8 mouse cellular contexts compared by ENCODE assay signal in the genomic region with DNA sequence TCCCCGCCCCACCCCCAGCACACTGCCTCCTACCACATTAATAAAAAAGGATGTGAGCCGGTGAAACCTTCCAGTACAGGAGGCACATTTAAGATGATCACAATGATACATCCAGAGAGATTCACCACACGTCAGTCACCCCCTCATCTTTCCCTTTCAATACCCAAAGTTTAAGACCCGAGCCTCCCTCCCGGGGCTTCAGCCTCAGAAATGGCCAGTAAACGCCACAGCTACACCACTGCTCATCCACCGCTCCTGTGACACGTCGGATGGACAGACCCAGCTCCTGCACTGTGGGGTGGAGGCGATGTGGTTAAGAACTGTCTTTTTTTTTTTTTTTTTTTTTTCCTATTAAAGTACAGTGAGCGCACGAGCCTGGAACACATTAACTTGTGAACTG. TPM values are rescaled to one million over a fixed set of nuclear protein-coding genes. Genes with fewer than 3 reads are reported as not detected.
DNase-seq lines count a peak whose midpoint lies in the region; ATAC-seq and TF ChIP-seq lines count a peak whose summit lies in the region.

No protein-coding gene starts in this region.

- DNase-seq in adrenal gland, postnatal 14 days = peak; percentile 41
- DNase-seq in adrenal gland, postnatal 25 days = no peak
- peak; percentile 30 for DNase-seq in forebrain, embryonic 10.5 days (ENCODE audit: extremely low spot score, low spot score)
- DNase-seq in limb, embryonic 14.5 days (ENCODE audit: low spot score) = no peak
- DNase-seq in right cerebral cortex, adult 2 months (ENCODE audit: low spot score in 2 of 2) = no peak

- 6% methylated on average over 12 of the region's 12 CpGs for WGBS in forebrain, embryonic 10.5 days
- WGBS in limb, embryonic 14.5 days = 6% methylated on average over 12 of the region's 12 CpGs
- 7% methylated on average over 12 of the region's 12 CpGs for WGBS in neural tube, embryonic 14.5 days

- peaks cover 56% of the 10 kb centered on the region for H3K79me2 ChIP-seq in C2C12 (ENCODE audit: control insufficient read depth, insufficient read depth)

- H3K9me3 ChIP-seq in forebrain, embryonic 10.5 days = no peaks in the 10 kb centered on the region
- no peaks in the 10 kb centered on the region for H3K9me3 ChIP-seq in limb, embryonic 14.5 days (ENCODE audit: control insufficient read depth, low read length)
- no peaks in the 10 kb centered on the region for H3K9me3 ChIP-seq in neural tube, embryonic 14.5 days (ENCODE audit: control insufficient read depth, low read length)

- H3ac ChIP-seq in C2C12 (ENCODE audit: control insufficient read depth, insufficient read length, low read depth) = peak overlapping the region; percentile 85

- peaks cover 25% of the 10 kb centered on the region for H3K36me3 ChIP-seq in C2C12 (ENCODE audit: control insufficient read depth, insufficient read depth)
- H3K36me3 ChIP-seq in forebrain, embryonic 10.5 days (replicated peaks) = no peaks in the 10 kb centered on the region
- H3K36me3 ChIP-seq in limb, embryonic 14.5 days (ENCODE audit: control insufficient read depth, insufficient read depth, low read length) = peaks cover 5% of the 10 kb centered on the region; the same call in 1 of the 2 replicates
- H3K36me3 ChIP-seq in neural tube, embryonic 14.5 days (ENCODE audit: control insufficient read depth, insufficient read depth, low read length) = no peaks in the 10 kb centered on the region

- peak overlapping the region; percentile 80 for H3K9ac ChIP-seq in limb, embryonic 14.5 days (ENCODE audit: low read depth, low read length, severe bottlenecking)
- peak overlapping the region; percentile 69 for H3K9ac ChIP-seq in neural tube, embryonic 14.5 days (replicated peaks; ENCODE audit: low read depth, low read length)

- H3K27me3 ChIP-seq in C2C12 (ENCODE audit: control insufficient read depth, insufficient read depth, insufficient read length) = no peaks in the 10 kb centered on the region
- H3K27me3 ChIP-seq in forebrain, embryonic 10.5 days (ENCODE audit: poor library complexity, severe bottlenecking) = peaks cover 30% of the 10 kb centered on the region
- H3K27me3 ChIP-seq in limb, embryonic 14.5 days (ENCODE audit: control insufficient read depth, insufficient read depth, low read length) = no peaks in the 10 kb centered on the region
- H3K27me3 ChIP-seq in neural tube, embryonic 14.5 days (ENCODE audit: control insufficient read depth, insufficient read depth, low read length) = no peaks in the 10 kb centered on the region

- H3K4me2 ChIP-seq in limb, embryonic 14.5 days (replicated peaks; ENCODE audit: low read depth, low read length, severe bottlenecking) = peak overlapping the region; percentile 74
- H3K4me2 ChIP-seq in neural tube, embryonic 14.5 days (ENCODE audit: low read depth, low read length) = peak overlapping the region; percentile 88

- peak overlapping the region; percentile 64 for H3K4me3 ChIP-seq in C2C12 (ENCODE audit: insufficient read depth, poor library complexity, severe bottlenecking)
- H3K4me3 ChIP-seq in forebrain, embryonic 10.5 days = peak overlapping the region; percentile 76
- H3K4me3 ChIP-seq in limb, embryonic 14.5 days (replicated peaks; ENCODE audit: low read length) = peak overlapping the region; percentile 71
- H3K4me3 ChIP-seq in neural tube, embryonic 14.5 days (ENCODE audit: low read depth, low read length) = peak overlapping the region; percentile 55

- no peak for TF ChIP-seq CTCF in C2C12 (IDR thresholded peaks at IDR 0.05; ENCODE audit: control insufficient read depth, insufficient read depth, insufficient read length)

- peaks cover 27% of the 10 kb centered on the region for H3K4me1 ChIP-seq in forebrain, embryonic 10.5 days
- peaks cover 9% of the 10 kb centered on the region for H3K4me1 ChIP-seq in limb, embryonic 14.5 days (ENCODE audit: control insufficient read depth, insufficient read depth, low read length)
- peaks cover 12% of the 10 kb centered on the region; the same call in 1 of the 2 replicates for H3K4me1 ChIP-seq in neural tube, embryonic 14.5 days (ENCODE audit: control insufficient read depth, insufficient read depth, low read length)

- H3K27ac ChIP-seq in forebrain, embryonic 10.5 days = peak overlapping the region; percentile 90
- peak overlapping the region; percentile 94; the same call in 1 of the 2 replicates for H3K27ac ChIP-seq in limb, embryonic 14.5 days (replicated peaks; ENCODE audit: low read depth, low read length)
- H3K27ac ChIP-seq in neural tube, embryonic 14.5 days (ENCODE audit: low read depth, low read length) = no peak overlapping the region

- ATAC-seq in limb, embryonic 14.5 days (ENCODE audit: low FRiP score, low read depth) = peak; percentile 25
- ATAC-seq in neural tube, embryonic 14.5 days (ENCODE audit: low read depth) = no peak
- no peak for ATAC-seq in monocyte, adult 5-6 weeks (replicated peaks; ENCODE audit: insufficient number of reproducible peaks, low FRiP score, low TSS enrichment, poor library complexity, severe bottlenecking)

- H3K79me3 ChIP-seq in C2C12 (ENCODE audit: low read depth) = peaks cover 47% of the 10 kb centered on the region

- no peak for TF ChIP-seq POLR2A in limb, embryonic 14.5 days (IDR thresholded peaks at IDR 0.05; ENCODE audit: borderline replicate concordance, extremely low read depth, insufficient read depth, insufficient read length)

TF ChIP-seq in C2C12, 6 proteins besides CTCF, POLR2A, EP300 and RAD21:
- TF ChIP-seq CEBPB (IDR thresholded peaks at IDR 0.05; ENCODE audit: low read depth) (no peak), MYOG (IDR thresholded peaks at IDR 0.05; ENCODE audit: control insufficient read depth, extremely low read depth, insufficient read length) (no peak), FOSL1 (IDR thresholded peaks at IDR 0.05; ENCODE audit: insufficient read depth, low read length, poor library complexity, severe bottlenecking) (no peak), MYOD1 (IDR thresholded peaks at IDR 0.05; ENCODE audit: control insufficient read depth, insufficient read length, low read depth) (no peak), USF1 (IDR thresholded peaks at IDR 0.05; ENCODE audit: low read depth) (no peak), MAX (IDR thresholded peaks at IDR 0.05) (no peak)

RNA-seq across cellular contexts. Expression of gene Arhgap31, which starts 1.0 kb away (rescaled TPM):
- 34.8 and 37.5 TPM in 2 replicates for total RNA-seq in adrenal gland, postnatal 14 days (2021)
- 26.1 and 28.4 TPM in 2 replicates for total RNA-seq in adrenal gland, postnatal 25 days (2021)
- 15.7 TPM for polyA plus RNA-seq in C2C12 (2012; fragmentation: generic; extraction: Trizol)
- 7.3 and 7.4 TPM in 2 replicates for polyA plus RNA-seq in forebrain, embryonic 10.5 days (2016; fragmentation: Nextera tagmentation; extraction: Ambion mirVana)
- 15.0 and 15.3 TPM in 2 replicates for polyA plus RNA-seq in limb, embryonic 14.5 days (2012; rRNA removed)
- 18.1 and 20.3 TPM in 2 replicates for polyA plus RNA-seq in limb, embryonic 14.5 days (2014; fragmentation: Nextera tagmentation; extraction: Ambion mirVana)
- polyA plus RNA-seq in neural tube, embryonic 14.5 days (2014; fragmentation: Nextera tagmentation; extraction: Ambion mirVana) = 3.8 and 7.8 TPM in 2 replicates
- 8.6 to 14.4 TPM (median 13.7 TPM) in 3 replicates for total RNA-seq in monocyte, adult 5-6 weeks (2017)

RNA-seq across cellular contexts. Expression of gene B4galt4, which starts 30.0 kb away (rescaled TPM):
- total RNA-seq in adrenal gland, postnatal 14 days (2021) = 12.9 and 15.2 TPM in 2 replicates
- total RNA-seq in adrenal gland, postnatal 25 days (2021) = 7.4 and 12.0 TPM in 2 replicates
- 4.3 TPM for polyA plus RNA-seq in C2C12 (2012; fragmentation: generic; extraction: Trizol)
- polyA plus RNA-seq in forebrain, embryonic 10.5 days (2016; fragmentation: Nextera tagmentation; extraction: Ambion mirVana) = 27.1 and 27.8 TPM in 2 replicates
- polyA plus RNA-seq in limb, embryonic 14.5 days (2012; rRNA removed) = 17.7 and 18.7 TPM in 2 replicates
- polyA plus RNA-seq in limb, embryonic 14.5 days (2014; fragmentation: Nextera tagmentation; extraction: Ambion mirVana) = 30.9 and 34.3 TPM in 2 replicates
- polyA plus RNA-seq in neural tube, embryonic 14.5 days (2014; fragmentation: Nextera tagmentation; extraction: Ambion mirVana) = 32.7 and 34.9 TPM in 2 replicates
- 3.7 to 8.1 TPM (median 7.8 TPM) in 3 replicates for total RNA-seq in monocyte, adult 5-6 weeks (2017)

Comparison
In these comparisons a context has a peak if more than half of its experiments do, and no peak if none do; other contexts are left out.
1. DNase-seq: peak in adrenal gland, postnatal 14 days (single experiment) and forebrain, embryonic 10.5 days (single experiment); none in adrenal gland, postnatal 25 days (single experiment), limb, embryonic 14.5 days (single experiment) and right cerebral cortex, adult 2 months (0 of 2).
2. Peak in every context shown above with its lines, with median percentiles within 50 percentile points of each other: H3K4me3 ChIP-seq.